Mouse (Mus musculus): ENCODE results near the gene Cblb. TPM values are rescaled to one million over a fixed set of nuclear protein-coding genes. Genes with fewer than 3 reads are reported as not detected.

Cblb gene
- polyA plus RNA-seq, 1 experiment from 2014 or later, result 18.6 TPM

- no peaks in the 10 kb centered on the region for H3K9me3 ChIP-seq (ENCODE audit: control insufficient read depth, low read depth, low read length)
- H3K4me1 ChIP-seq (ENCODE audit: control insufficient read depth, insufficient read depth, low read length), result no peaks in the 10 kb centered on the region
- 77% methylated on average over 11 of the region's 11 CpGs for WGBS
- no peaks in the 10 kb centered on the region for H3K27me3 ChIP-seq (ENCODE audit: control insufficient read depth, insufficient read depth, low read length)
- ATAC-seq (ENCODE audit: insufficient number of reproducible peaks, insufficient read depth, low FRiP score, low read depth), result no peak
- no peak overlapping the region for H3K4me2 ChIP-seq (replicated peaks; ENCODE audit: low read depth, low read length)
- H3K27ac ChIP-seq (ENCODE audit: low read length), result no peak overlapping the region
- H3K36me3 ChIP-seq (ENCODE audit: control insufficient read depth, insufficient read depth, low read length), result peaks cover 6% of the 10 kb centered on the region; the same call in 1 of the 2 replicates
- H3K9ac ChIP-seq (replicated peaks; ENCODE audit: low read depth, low read length), result no peak overlapping the region
- no peak overlapping the region for H3K4me3 ChIP-seq (ENCODE audit: low read depth, low read length)
Observed at GRCm38 (mm10) chr16:52132808-52133490, 101.9 kb downstream of the Cblb start.

- Histone ChIP-seq H3K4me2 (replicated peaks; ENCODE audit: low read depth, low read length) (no peak overlapping the region), H3K27me3 (ENCODE audit: control insufficient read depth, insufficient read depth, low read length) (no peaks in the 10 kb centered on the region), H3K4me3 (ENCODE audit: low read depth, low read length) (no peak overlapping the region), H3K4me1 (ENCODE audit: control insufficient read depth, insufficient read depth, low read length) (no peaks in the 10 kb centered on the region), H3K27ac (ENCODE audit: low read length) (no peak overlapping the region), H3K36me3 (ENCODE audit: control insufficient read depth, insufficient read depth, low read length) (peaks cover 6% of the 10 kb centered on the region; the same call in 1 of the 2 replicates), H3K9me3 (ENCODE audit: control insufficient read depth, low read depth, low read length) (no peaks in the 10 kb centered on the region), H3K9ac (replicated peaks; ENCODE audit: low read depth, low read length) (no peak overlapping the region)
- ATAC-seq (ENCODE audit: insufficient number of reproducible peaks, insufficient read depth, low FRiP score, low read depth), result peak; percentile 23; the same call in 1 of the 2 replicates
- WGBS, result 40% methylated on average over 11 of the region's 11 CpGs
Observed at GRCm38 (mm10) chr16:52134631-52135227, 103.7 kb downstream of the Cblb start.

- 86% methylated on average over 9 of the region's 9 CpGs for WGBS
- no peak for ATAC-seq (ENCODE audit: insufficient number of reproducible peaks, insufficient read depth, low FRiP score, low read depth)
- no peak overlapping the region for H3K27ac ChIP-seq (ENCODE audit: low read length)
- no peaks in the 10 kb centered on the region for H3K9me3 ChIP-seq (ENCODE audit: control insufficient read depth, low read depth, low read length)
- no peaks in the 10 kb centered on the region for H3K4me1 ChIP-seq (ENCODE audit: control insufficient read depth, insufficient read depth, low read length)
- H3K4me2 ChIP-seq (replicated peaks; ENCODE audit: low read depth, low read length), result no peak overlapping the region
- no peak overlapping the region for H3K9ac ChIP-seq (replicated peaks; ENCODE audit: low read depth, low read length)
- no peak overlapping the region for H3K4me3 ChIP-seq (ENCODE audit: low read depth, low read length)
- H3K36me3 ChIP-seq (ENCODE audit: control insufficient read depth, insufficient read depth, low read length), result peaks cover 6% of the 10 kb centered on the region; the same call in 1 of the 2 replicates
- no peaks in the 10 kb centered on the region for H3K27me3 ChIP-seq (ENCODE audit: control insufficient read depth, insufficient read depth, low read length)
Observed at GRCm38 (mm10) chr16:52135689-52136390, 104.8 kb downstream of the Cblb start.

GRCm38 (mm10) chr16:52143101-52143500 is 112.1 kb downstream of the Cblb start:
- Histone ChIP-seq H3K4me2 (replicated peaks; ENCODE audit: low read depth, low read length) (no peak overlapping the region), H3K27me3 (ENCODE audit: control insufficient read depth, insufficient read depth, low read length) (no peaks in the 10 kb centered on the region), H3K9me3 (ENCODE audit: control insufficient read depth, low read depth, low read length) (no peaks in the 10 kb centered on the region), H3K27ac (ENCODE audit: low read length) (no peak overlapping the region), H3K4me3 (ENCODE audit: low read depth, low read length) (no peak overlapping the region), H3K36me3 (ENCODE audit: control insufficient read depth, insufficient read depth, low read length) (peaks cover 7% of the 10 kb centered on the region; the same call in 1 of the 2 replicates), H3K9ac (replicated peaks; ENCODE audit: low read depth, low read length) (no peak overlapping the region), H3K4me1 (ENCODE audit: control insufficient read depth, insufficient read depth, low read length) (no peaks in the 10 kb centered on the region)
- no peak for ATAC-seq (ENCODE audit: insufficient number of reproducible peaks, insufficient read depth, low FRiP score, low read depth)
- 92% methylated on average over 13 of the region's 13 CpGs for WGBS

- Histone ChIP-seq H3K27ac (ENCODE audit: low read length) (no peak overlapping the region), H3K4me2 (replicated peaks; ENCODE audit: low read depth, low read length) (no peak overlapping the region), H3K9ac (replicated peaks; ENCODE audit: low read depth, low read length) (no peak overlapping the region), H3K4me3 (ENCODE audit: low read depth, low read length) (no peak overlapping the region), H3K4me1 (ENCODE audit: control insufficient read depth, insufficient read depth, low read length) (no peaks in the 10 kb centered on the region), H3K27me3 (ENCODE audit: control insufficient read depth, insufficient read depth, low read length) (no peaks in the 10 kb centered on the region), H3K36me3 (ENCODE audit: control insufficient read depth, insufficient read depth, low read length) (peaks cover 7% of the 10 kb centered on the region; the same call in 1 of the 2 replicates), H3K9me3 (ENCODE audit: control insufficient read depth, low read depth, low read length) (no peaks in the 10 kb centered on the region)
- 97% methylated on average over 3 of the region's 3 CpGs for WGBS
- ATAC-seq (ENCODE audit: insufficient number of reproducible peaks, insufficient read depth, low FRiP score, low read depth), result no peak
Observed at GRCm38 (mm10) chr16:52143818-52144217, 112.8 kb downstream of the Cblb start.

- no peak overlapping the region for H3K27ac ChIP-seq (ENCODE audit: low read length)
- H3K4me3 ChIP-seq (ENCODE audit: low read depth, low read length), result no peak overlapping the region
- H3K36me3 ChIP-seq (ENCODE audit: control insufficient read depth, insufficient read depth, low read length), result peaks cover 7% of the 10 kb centered on the region; the same call in 1 of the 2 replicates
- H3K4me1 ChIP-seq (ENCODE audit: control insufficient read depth, insufficient read depth, low read length), result no peaks in the 10 kb centered on the region
- no peak overlapping the region for H3K9ac ChIP-seq (replicated peaks; ENCODE audit: low read depth, low read length)
- H3K9me3 ChIP-seq (ENCODE audit: control insufficient read depth, low read depth, low read length), result no peaks in the 10 kb centered on the region
- H3K4me2 ChIP-seq (replicated peaks; ENCODE audit: low read depth, low read length), result no peak overlapping the region
- WGBS, result 90% methylated on average over 5 of the region's 5 CpGs
- no peak for ATAC-seq (ENCODE audit: insufficient number of reproducible peaks, insufficient read depth, low FRiP score, low read depth)
- H3K27me3 ChIP-seq (ENCODE audit: control insufficient read depth, insufficient read depth, low read length), result no peaks in the 10 kb centered on the region
Observed at GRCm38 (mm10) chr16:52144792-52145191, 113.8 kb downstream of the Cblb start.

- Histone ChIP-seq H3K27me3 (ENCODE audit: control insufficient read depth, insufficient read depth, low read length) (no peaks in the 10 kb centered on the region), H3K9me3 (ENCODE audit: control insufficient read depth, low read depth, low read length) (no peaks in the 10 kb centered on the region), H3K4me3 (ENCODE audit: low read depth, low read length) (no peak overlapping the region), H3K27ac (ENCODE audit: low read length) (no peak overlapping the region), H3K4me1 (ENCODE audit: control insufficient read depth, insufficient read depth, low read length) (no peaks in the 10 kb centered on the region), H3K9ac (replicated peaks; ENCODE audit: low read depth, low read length) (no peak overlapping the region), H3K36me3 (ENCODE audit: control insufficient read depth, insufficient read depth, low read length) (peaks cover 7% of the 10 kb centered on the region; the same call in 1 of the 2 replicates), H3K4me2 (replicated peaks; ENCODE audit: low read depth, low read length) (no peak overlapping the region)
- ATAC-seq (ENCODE audit: insufficient number of reproducible peaks, insufficient read depth, low FRiP score, low read depth), result no peak
- WGBS, result 88% methylated on average over 4 of the region's 4 CpGs
Observed at GRCm38 (mm10) chr16:52145552-52145951, 114.5 kb downstream of the Cblb start.

GRCm38 (mm10) chr16:52146976-52147696 is 116.1 kb downstream of the Cblb start:
- no peak overlapping the region for H3K4me2 ChIP-seq (replicated peaks; ENCODE audit: low read depth, low read length)
- H3K9me3 ChIP-seq (ENCODE audit: control insufficient read depth, low read depth, low read length), result no peaks in the 10 kb centered on the region
- ATAC-seq (ENCODE audit: insufficient number of reproducible peaks, insufficient read depth, low FRiP score, low read depth), result no peak
- H3K9ac ChIP-seq (replicated peaks; ENCODE audit: low read depth, low read length), result no peak overlapping the region
- no peaks in the 10 kb centered on the region for H3K4me1 ChIP-seq (ENCODE audit: control insufficient read depth, insufficient read depth, low read length)
- H3K36me3 ChIP-seq (ENCODE audit: control insufficient read depth, insufficient read depth, low read length), result peaks cover 4% of the 10 kb centered on the region; the same call in 1 of the 2 replicates
- no peaks in the 10 kb centered on the region for H3K27me3 ChIP-seq (ENCODE audit: control insufficient read depth, insufficient read depth, low read length)
- H3K27ac ChIP-seq (ENCODE audit: low read length), result no peak overlapping the region
- no peak overlapping the region for H3K4me3 ChIP-seq (ENCODE audit: low read depth, low read length)
- 90% methylated on average over 11 of the region's 11 CpGs for WGBS
